Mouse (Mus musculus): ENCODE results near the gene Lrrc4b.

The Lrrc4b gene

DNA sequence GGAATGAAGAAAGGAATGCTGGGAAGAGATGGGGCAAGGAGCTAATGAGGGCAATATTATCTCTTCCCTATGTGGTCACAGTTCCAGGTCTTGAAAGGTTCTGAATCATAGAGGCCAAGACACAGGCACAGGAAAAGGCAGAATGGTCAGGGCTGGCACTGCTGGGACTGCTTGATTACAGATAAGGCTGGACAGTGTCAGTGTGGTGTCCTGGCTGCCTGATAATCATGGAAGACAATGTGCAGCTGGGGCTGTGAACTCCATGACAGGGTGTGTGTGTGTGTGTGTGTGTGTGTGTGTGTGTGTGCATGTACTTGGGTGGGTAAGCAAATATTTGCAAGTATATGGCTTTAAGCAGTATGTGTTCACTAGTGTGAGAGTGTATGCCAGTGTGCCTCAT lies 78.7 kb downstream of the Lrrc4b start:
- in situ Hi-C loops (cut with MboI; ENCODE audit: low sequenced_read_pairs): loop anchor here (25.0 kb wide), 1 partner anchor 130 kb away; no protein-coding TSS in a partner anchor
